Mouse (Mus musculus): ENCODE results near the gene Fam53b.

- TF ChIP-seq CTCF (IDR thresholded peaks at IDR 0.05; ENCODE audit: borderline replicate concordance, extremely low read depth, insufficient read depth, insufficient read length) = no peak
- no peak for TF ChIP-seq POLR2A (IDR thresholded peaks at IDR 0.05; ENCODE audit: borderline replicate concordance, extremely low read depth, insufficient read depth, insufficient read length, poor library complexity, severe bottlenecking)
Measured at GRCm38 (mm10) chr7:132712044-132712708, 101.5 kb downstream of the Fam53b start.

Measured in brain, embryonic 14.5 days (tissue).